Mouse (Mus musculus): ENCODE data around the gene Cttnbp2nl.
A peak's percentile ranks its signal among the peaks of the same experiment; 100 is the strongest.

Cttnbp2nl gene

GRCm38 (mm10) chr3:105012696-105013313 is 40.1 kb downstream of the Cttnbp2nl start:
- no peak for DNase-seq

DNA sequence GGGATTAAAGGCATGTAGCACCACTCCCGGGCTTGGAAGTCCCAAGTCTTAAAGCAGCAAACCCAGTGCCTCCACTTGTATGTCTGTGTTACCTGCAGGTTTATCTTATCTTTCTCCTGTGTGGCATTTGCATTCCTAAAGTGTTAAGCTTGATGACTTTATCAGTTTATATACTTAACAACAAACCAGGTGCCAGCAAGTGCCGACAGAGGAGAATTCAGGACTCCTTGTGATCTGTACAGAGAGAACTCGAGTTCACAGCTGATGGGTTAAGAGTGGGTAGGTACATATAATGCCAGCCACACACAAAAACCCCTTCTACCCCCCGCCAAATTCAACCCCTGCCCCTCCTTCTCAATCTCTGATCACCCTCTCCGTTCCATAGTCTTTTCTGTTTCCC is 41.1 kb downstream of the Cttnbp2nl start:
- DNase-seq = no peak

DNA sequence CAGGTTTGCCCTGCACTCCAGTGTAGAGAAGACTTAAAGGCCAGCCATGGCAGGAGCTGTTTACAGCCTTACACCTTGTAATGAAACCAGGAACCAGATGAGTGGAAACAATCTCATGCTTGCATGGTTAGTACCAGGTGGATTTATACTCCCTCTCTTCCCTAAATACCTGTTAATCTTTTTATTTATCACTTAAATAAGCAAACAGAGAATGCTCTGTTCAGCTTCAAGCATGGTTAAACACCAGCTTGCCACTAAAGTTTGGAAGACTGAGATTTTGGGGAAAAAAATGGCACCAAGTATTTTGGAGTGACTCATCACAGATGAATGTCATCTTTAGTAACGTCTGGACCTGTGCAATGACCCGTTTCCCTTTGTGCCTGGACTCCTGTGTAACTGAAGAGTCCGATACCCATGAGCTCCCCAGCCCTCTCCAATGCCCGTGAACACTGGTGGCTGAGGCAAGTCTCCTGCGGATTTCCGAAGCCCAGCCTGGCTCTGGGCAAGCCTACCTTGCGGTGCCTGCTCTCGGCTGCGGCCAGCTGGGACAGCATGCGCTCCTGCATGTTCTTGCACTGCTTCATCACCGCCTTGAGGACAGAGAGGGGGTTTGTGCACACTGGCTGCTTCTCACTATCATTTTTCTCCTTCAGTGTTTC is 42.1 kb downstream of the Cttnbp2nl start:
- DNase-seq = no peak

DNA sequence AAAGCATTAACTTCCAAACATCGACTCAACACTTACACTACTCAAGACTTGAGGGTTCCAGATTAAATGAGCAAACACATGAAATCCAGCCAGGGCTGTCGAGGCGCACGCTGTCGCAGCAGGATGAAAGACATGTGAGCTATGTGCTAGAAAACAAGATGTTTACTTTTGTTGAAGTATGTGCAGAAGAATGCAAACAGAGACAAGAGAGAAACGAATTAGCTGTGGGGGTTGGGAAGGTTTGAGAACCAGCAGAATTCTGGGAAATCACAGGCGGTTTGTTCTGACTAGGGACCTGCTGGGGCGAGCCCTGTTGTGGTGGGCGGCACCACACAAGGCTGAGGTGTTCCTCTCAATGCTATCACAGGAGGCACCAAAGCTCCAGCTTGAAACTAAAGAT is 44.9 kb downstream of the Cttnbp2nl start:
- DNase-seq = no peak

DNA sequence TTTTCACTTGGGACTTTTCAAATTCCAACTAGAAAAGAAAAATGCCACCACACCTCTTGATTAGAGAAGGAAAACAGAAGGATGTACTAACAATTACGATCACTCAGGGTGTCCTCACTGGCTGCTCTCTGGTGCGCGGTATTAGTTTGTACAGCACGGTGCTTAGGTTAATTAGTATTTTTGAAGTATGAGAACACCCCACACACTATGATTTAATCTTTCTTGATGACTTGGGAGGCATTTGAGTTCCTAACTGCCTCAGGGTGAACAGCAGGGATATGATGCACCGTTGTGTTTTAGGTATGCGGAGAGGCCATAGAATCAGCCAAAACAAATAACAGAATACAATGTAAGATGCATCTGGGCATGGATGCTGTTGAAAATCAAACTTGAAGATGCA is 46.8 kb downstream of the Cttnbp2nl start:
- DNase-seq = no peak

DNA sequence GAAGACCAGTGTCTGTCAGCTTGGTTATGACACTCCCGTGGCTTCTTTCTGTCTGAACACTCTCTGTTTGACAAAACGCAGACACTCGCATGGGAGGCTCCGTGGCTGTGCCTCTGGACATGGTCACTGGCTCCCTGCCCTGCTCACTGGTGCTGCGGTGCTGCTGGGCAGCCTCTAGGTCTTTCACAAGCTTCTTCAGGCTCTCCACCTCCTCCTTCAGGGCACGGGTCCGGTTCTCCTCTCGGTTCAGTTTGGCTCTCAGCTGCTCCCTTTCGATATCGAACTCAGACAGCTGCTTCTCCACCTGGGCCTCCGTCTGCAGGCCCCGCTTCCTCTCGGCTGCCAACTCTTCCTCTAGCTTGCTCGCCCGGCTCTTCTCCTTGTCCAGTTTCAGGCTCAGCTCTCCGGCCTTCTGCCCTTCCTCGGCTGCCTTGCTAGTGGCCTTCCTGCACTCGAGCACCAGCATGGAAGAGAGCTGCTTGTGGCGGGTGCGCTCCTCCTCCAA is 47.3 kb downstream of the Cttnbp2nl start:
- no peak for DNase-seq

- no peak for DNase-seq
Measured at GRCm38 (mm10) chr3:105005011-105005410, 47.9 kb downstream of the Cttnbp2nl start.

GRCm38 (mm10) chr3:105003960-105004463 is 48.9 kb downstream of the Cttnbp2nl start:
- no peak for DNase-seq

DNA sequence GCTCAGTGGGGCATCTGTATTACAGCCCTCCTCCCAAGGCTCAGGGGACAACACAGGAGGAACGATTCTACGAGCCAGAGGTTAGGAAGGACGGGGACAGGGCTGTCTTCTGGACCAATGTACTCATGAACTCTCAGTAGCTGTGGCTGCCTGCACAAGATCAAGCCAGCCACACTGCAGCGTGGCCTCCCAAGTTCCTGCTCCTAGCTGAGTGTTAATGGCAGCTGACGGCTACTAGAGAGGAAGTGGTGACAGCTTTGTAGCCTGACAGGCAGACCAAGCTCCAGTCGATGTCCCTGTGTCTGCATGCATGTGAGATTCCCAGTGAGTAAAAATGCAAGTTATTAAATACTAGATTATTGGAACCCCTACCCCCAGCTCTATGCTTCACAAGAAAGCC is 51.6 kb downstream of the Cttnbp2nl start:
- no peak for DNase-seq

DNA sequence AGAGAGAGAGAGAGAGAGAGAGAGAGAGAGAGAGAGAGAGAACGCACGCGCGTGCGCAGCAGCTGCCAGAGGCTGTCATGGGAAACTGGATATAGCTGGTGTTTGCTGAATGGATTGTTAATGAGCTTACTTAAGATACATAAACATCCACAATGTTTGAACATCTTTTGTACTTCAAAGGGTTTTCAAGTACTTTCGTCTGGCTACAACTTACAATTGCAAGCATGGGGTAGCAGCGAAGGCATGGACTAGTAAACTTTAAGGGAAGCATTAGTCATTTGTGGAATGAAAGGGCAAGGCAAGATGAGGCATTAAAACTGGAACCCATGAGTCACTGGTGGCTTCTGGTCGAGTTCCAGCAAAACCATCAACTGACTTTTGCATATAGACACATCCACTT is 52.4 kb downstream of the Cttnbp2nl start:
- no peak for DNase-seq

- no peak for DNase-seq
Measured at GRCm38 (mm10) chr3:104997563-104997962, 55.4 kb downstream of the Cttnbp2nl start.

GRCm38 (mm10) chr3:104995707-104996106 is 57.2 kb downstream of the Cttnbp2nl start:
- no peak for DNase-seq

DNA sequence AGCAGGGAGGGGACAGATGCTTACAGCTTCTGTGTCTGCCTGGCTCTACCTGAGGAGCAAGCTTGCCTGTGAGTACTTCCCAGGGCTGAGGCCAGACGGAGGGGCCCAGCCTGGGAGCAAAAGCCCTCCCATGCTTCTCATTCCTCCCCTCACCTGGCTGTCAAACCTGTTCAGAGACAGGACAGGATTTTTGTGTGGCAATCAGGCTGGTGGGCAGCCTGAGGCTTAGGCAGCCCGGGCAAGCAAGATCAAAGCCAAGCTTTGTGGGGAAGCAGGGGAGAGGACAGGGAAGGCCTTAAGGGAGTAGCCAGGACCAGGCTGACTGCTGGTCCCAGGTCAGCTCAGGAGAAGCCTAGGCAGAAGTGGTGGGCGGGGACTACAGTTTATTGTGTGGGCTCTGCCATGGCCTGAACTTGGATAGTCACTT is 58.5 kb downstream of the Cttnbp2nl start:
- no peak for DNase-seq

- no peak for DNase-seq
Measured at GRCm38 (mm10) chr3:104993800-104994199, 59.1 kb downstream of the Cttnbp2nl start.

GRCm38 (mm10) chr3:104992709-104993388 is 60.1 kb downstream of the Cttnbp2nl start:
- peak; percentile 93 for DNase-seq

DNA sequence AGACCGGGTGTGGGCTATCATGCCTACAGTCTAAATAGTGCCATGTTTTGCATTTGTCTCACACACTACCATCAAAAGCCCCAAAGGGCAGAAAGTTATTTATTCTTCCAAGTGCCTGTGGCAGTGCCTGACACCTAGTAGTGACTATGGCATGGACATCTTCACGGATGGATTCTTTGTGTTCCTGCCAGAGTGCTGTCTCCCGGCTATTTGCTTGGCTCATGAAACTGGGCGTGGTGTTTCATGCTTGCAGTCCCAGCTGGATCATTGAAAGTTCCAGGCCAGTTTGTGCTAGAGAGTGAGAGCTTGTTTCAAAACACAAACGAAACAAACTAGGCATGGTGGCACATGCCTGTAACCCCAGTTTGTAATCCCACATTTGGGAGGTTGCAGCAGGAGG is 61.2 kb downstream of the Cttnbp2nl start:
- DNase-seq = no peak

DNA sequence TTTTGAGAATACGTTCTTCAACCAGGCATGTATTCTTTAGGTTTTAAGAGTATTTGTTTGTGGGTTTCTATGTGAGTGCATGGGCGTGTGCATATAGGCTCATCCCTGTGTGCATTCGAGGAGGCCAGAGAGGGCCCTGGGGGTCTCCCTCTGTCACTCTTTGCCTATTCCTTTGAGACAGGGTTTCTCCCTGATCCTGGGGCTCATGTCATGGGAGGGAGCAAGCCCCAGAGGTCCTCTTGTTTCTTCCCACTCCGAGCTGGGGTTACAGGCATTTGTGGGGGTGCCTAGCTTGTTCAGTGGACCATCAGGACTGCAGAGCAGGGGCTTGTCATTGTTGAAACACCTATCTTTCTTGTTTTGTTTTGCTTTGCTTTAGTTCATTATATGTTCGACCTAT is 65.1 kb downstream of the Cttnbp2nl start:
- no peak for DNase-seq

DNA sequence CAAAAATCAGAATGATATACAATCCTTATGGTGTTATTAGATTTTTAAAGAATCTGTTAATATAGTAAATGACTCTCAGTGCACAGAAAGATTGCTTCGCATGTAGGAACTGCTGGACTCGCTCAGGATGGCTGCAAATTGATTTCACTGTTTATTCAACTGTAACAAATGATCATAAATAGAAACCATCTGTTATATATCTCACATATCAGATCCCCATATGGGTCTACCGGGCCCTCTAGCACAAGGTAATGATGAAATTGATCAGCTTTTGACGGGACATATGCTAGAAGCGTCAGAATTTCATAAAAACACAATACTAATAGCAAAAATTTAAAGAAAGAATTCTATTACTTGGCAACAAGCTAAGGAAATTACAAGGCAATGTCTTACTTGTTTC is 73.2 kb downstream of the Cttnbp2nl start:
- no peak for DNase-seq

DNA sequence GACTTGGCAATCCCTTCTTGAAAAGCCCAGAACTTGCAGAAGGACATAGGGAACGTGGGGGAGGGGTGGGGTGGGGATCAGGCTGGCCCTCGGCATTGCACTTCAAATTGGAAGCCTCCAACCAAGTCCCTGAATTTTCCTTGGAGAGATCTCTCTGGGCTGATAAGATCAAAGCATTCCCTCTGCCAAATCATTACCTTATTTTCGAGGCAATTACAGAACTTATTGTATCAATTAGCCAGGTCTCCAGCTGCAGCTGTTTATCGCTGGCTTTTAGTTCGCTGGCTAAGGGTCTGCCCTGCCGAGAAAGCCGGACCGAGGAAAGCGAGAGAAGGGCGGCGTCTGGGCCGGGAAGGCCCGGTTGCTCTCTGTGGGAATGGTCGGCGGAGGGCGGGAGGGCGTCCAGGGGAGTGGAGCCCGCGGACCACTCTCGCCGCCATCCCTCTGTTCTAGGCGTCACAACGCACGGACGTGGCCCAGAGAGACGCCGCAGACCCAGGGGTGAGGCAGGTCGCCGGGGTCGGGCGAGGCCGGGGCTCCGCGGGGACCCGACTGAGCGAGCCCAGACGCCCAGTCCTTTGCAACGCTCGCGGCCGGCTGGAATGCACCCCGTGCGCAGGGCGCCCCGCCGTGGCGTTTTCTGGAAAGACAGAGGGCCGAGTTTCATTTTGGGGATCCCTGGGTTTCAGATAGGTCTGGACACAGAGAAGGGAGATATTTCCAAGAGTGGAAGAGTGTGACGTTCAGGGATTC is 85.2 kb downstream of the Cttnbp2nl start:
- peak; percentile 91 for DNase-seq

DNA sequence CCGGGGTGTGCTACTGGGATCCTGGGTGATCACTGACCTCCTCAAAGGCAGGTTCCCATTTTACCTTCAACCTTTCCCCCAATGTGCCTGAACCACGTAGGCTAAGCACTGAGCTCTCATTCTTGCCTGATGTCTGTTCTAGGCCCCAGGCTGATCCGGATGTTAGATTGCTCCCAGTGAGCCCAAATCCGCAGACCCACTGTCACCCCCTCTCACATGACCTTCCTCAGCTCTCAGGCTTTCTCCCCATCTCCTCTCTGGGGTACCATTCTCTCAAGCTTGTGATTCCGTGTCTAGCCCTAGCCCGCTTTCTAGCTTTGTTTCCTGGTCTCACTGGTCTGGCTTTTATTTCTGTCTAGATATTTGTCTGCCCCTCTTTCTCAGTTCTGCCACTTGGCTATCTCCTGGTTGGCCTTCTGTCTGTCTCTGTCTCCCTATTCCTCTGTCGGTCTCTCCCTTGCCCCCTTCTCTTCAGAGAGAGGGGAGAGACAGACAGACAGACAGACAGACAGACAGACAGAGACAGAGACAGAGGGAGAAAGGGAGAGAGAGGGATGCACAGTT is 86.9 kb downstream of the Cttnbp2nl start:
- no peak for DNase-seq

GRCm38 (mm10) chr3:104965070-104965855 is 87.7 kb downstream of the Cttnbp2nl start:
- no peak for DNase-seq

Measured in embryo, embryonic 11 days (tissue).